9 mouse cellular contexts compared by ENCODE assay signal in the genomic region with DNA sequence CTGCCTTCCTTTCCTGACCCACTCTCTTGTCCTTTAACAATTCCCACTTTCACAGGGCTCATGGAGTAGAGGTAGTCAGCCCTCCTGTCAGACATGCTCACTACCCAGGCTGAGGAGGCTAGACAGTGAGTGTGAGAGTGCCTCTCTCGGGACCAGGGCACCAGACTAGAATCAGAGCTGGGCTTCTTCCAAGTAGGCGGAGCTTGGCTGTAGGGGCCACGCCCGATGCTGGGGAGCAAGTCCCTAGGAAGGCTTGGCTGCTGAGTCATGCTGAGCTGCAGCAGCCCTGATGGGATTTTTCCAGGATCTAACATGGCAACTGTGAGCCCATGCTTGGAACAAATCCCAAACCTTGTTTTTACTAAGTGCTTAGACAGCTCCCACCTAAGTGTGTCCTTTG. TPM values are rescaled to one million over a fixed set of nuclear protein-coding genes. Genes with fewer than 3 reads are reported as not detected.
DNase-seq lines count a peak whose midpoint lies in the region; ATAC-seq and TF ChIP-seq lines count a peak whose summit lies in the region.
"Had no signal": no experiment of that assay in that cellular context is flagged by ENCODE, and none has a peak within 500 bp of the region (broad histone marks: within the 10 kb centered on the region; RNA-seq: fewer than 3 reads in every experiment).

No protein-coding gene starts in this region.

- H3K27ac ChIP-seq in midbrain, embryonic 13.5 days = no peak overlapping the region
- H3K27ac ChIP-seq: limb, embryonic 12.5 days had no signal

- no peak for TF ChIP-seq CTCF in brain, embryonic 14.5 days (IDR thresholded peaks at IDR 0.05; ENCODE audit: borderline replicate concordance, extremely low read depth, insufficient read depth, insufficient read length)

- no peak overlapping the region for H3K4me3 ChIP-seq in midbrain, embryonic 13.5 days (replicated peaks)
- H3K4me3 ChIP-seq: limb, embryonic 12.5 days had no signal

- ATAC-seq in megakaryocyte progenitor cell, adult 5-6 weeks (replicated peaks; ENCODE audit: poor library complexity) = peak; percentile 33; the same call in 1 of the 2 replicates
- ATAC-seq in midbrain, embryonic 13.5 days = no peak

- no peak for TF ChIP-seq POLR2A in brain, embryonic 14.5 days (IDR thresholded peaks at IDR 0.05; ENCODE audit: borderline replicate concordance, extremely low read depth, insufficient read depth, insufficient read length, poor library complexity, severe bottlenecking)

- intact Hi-C loops in heart, postnatal 10 days (cut with DNase I) = no loop called here

- peaks cover 46% of the 10 kb centered on the region for H3K36me3 ChIP-seq in midbrain, embryonic 13.5 days

- no peak overlapping the region for H3K9ac ChIP-seq in midbrain, embryonic 13.5 days (replicated peaks)
- H3K9ac ChIP-seq: limb, embryonic 12.5 days had no signal

- no peaks in the 10 kb centered on the region for H3K9me3 ChIP-seq in midbrain, embryonic 13.5 days
- H3K9me3 ChIP-seq: limb, embryonic 12.5 days had no signal

- H3K4me2 ChIP-seq in midbrain, embryonic 13.5 days (replicated peaks) = no peak overlapping the region
- H3K4me2 ChIP-seq: limb, embryonic 12.5 days had no signal

- no peaks in the 10 kb centered on the region for H3K4me1 ChIP-seq in midbrain, embryonic 13.5 days (replicated peaks)

- WGBS in midbrain, embryonic 13.5 days = 58% methylated on average over 4 of the region's 4 CpGs

- no peaks in the 10 kb centered on the region for H3K27me3 ChIP-seq in midbrain, embryonic 13.5 days
- H3K27me3 ChIP-seq: limb, embryonic 12.5 days had no signal

- DNase-seq in testis, postnatal 10 days (ENCODE audit: low spot score) = peak; percentile 71
- DNase-seq in testis, postnatal 14 days (ENCODE audit: low spot score) = no peak
- peak; percentile 53 for DNase-seq in brain, embryonic 14.5 days (ENCODE audit: low read depth)
- DNase-seq in heart, postnatal 10 days = peak; percentile 74 to 80
- peak; percentile 47 for DNase-seq in left cerebral cortex, adult 11 months (ENCODE audit: low spot score)
- DNase-seq in spleen, adult 18-20 months = no peak

RNA-seq across cellular contexts. Expression of a gene that starts 12.7 kb away (rescaled TPM):
- polyA plus RNA-seq in brain, embryonic 14.5 days (2012; rRNA removed) = 94.7 and 96.9 TPM in 2 replicates
- 1 to 10 TPM; 5.1 to 7.7 TPM for total RNA-seq in heart, postnatal 10 days (2021)
- total RNA-seq in megakaryocyte progenitor cell, adult 5-6 weeks (2015) = 7.7 and 11.5 TPM in 2 replicates
- 7.4 and 8.6 TPM in 2 replicates for total RNA-seq in megakaryocyte progenitor cell, adult 5-6 weeks (2017)
- 88.6 and 104 TPM in 2 replicates for polyA plus RNA-seq in midbrain, embryonic 13.5 days (2015; fragmentation: Nextera tagmentation; extraction: Ambion mirVana)

RNA-seq across cellular contexts. Expression of a gene that starts 52.7 kb away (rescaled TPM):
- polyA plus RNA-seq in brain, embryonic 14.5 days (2012; rRNA removed) = 8.1 and 12.2 TPM in 2 replicates
- 10 to 100 TPM; 19.4 to 22.3 TPM for total RNA-seq in heart, postnatal 10 days (2021)
- 3.2 and 3.5 TPM in 2 replicates for total RNA-seq in megakaryocyte progenitor cell, adult 5-6 weeks (2015)
- total RNA-seq in megakaryocyte progenitor cell, adult 5-6 weeks (2017) = 2.5 and 5.2 TPM in 2 replicates
- 9.9 and 10.3 TPM in 2 replicates for polyA plus RNA-seq in midbrain, embryonic 13.5 days (2015; fragmentation: Nextera tagmentation; extraction: Ambion mirVana)

Comparison
In these comparisons a context has a peak if more than half of its experiments do, and no peak if none do; other contexts are left out.
1. DNase-seq: peak in testis, postnatal 10 days (single experiment), brain, embryonic 14.5 days (single experiment), heart, postnatal 10 days (2 of 2) and left cerebral cortex, adult 11 months (single experiment); none in testis, postnatal 14 days (single experiment) and spleen, adult 18-20 months (0 of 2).